Comparison of ENCODE assay signal across 27 mouse cellular contexts in genomic region chr15:19869041-19869440, GRCm38 (mm10).
DNase-seq lines count a peak whose midpoint lies in the region; ATAC-seq and TF ChIP-seq lines count a peak whose summit lies in the region.
"Had no signal": no experiment of that assay in that cellular context is flagged by ENCODE, and none has a peak within 500 bp of the region (broad histone marks: within the 10 kb centered on the region; RNA-seq: fewer than 3 reads in every experiment).

No protein-coding gene starts in this region.

- 94% methylated on average over 1 of the region's 1 CpGs for WGBS in forebrain, embryonic 15.5 days

- TF ChIP-seq CTCF in C2C12 (IDR thresholded peaks at IDR 0.05; ENCODE audit: control insufficient read depth, insufficient read depth, insufficient read length) (no peak), MEL (IDR thresholded peaks at IDR 0.05 in 2 of 3, conservative IDR thresholded peaks at IDR 0.05 in 1 of 3; ENCODE audit: control insufficient read depth in 1 of 3, insufficient read depth in 1 of 3, low read depth in 2 of 3, low read length in 3 of 3, poor library complexity in 1 of 3, severe bottlenecking in 1 of 3) (no peak)

- no peak overlapping the region for H3K9ac ChIP-seq in MEL (ENCODE audit: control insufficient read depth, low read depth, low read length, poor library complexity, severe bottlenecking)
- H3K9ac ChIP-seq in forebrain, embryonic 15.5 days (replicated peaks) = no peak overlapping the region
- H3K9ac ChIP-seq: embryonic facial prominence, embryonic 13.5 days; forebrain, embryonic 12.5 days; hindbrain, embryonic 12.5 days; hindbrain, embryonic 15.5 days had no signal

- no peak for TF ChIP-seq RAD21 in MEL (IDR thresholded peaks at IDR 0.05; ENCODE audit: low read depth, low read length)

- no peaks in the 10 kb centered on the region for H3K4me1 ChIP-seq in MEL (ENCODE audit: control insufficient read depth in 1 of 2, insufficient read depth in 2 of 2, low read length in 2 of 2)
- no peaks in the 10 kb centered on the region for H3K4me1 ChIP-seq in forebrain, embryonic 15.5 days
- H3K4me1 ChIP-seq: embryonic facial prominence, embryonic 10.5 days; embryonic facial prominence, embryonic 13.5 days; forebrain, embryonic 12.5 days; hindbrain, embryonic 12.5 days; hindbrain, embryonic 15.5 days had no signal

- TF ChIP-seq POLR2A in MEL (IDR thresholded peaks at IDR 0.05; ENCODE audit: control insufficient read depth in 1 of 2, insufficient read depth in 1 of 2, low read depth in 1 of 2, low read length in 2 of 2, poor library complexity in 1 of 2) = no peak

- ATAC-seq in megakaryocyte, adult 5-6 weeks (ENCODE audit: poor library complexity, severe bottlenecking) = peak; percentile 51
- ATAC-seq in forebrain, embryonic 15.5 days (replicated peaks) = no peak
- ATAC-seq: forebrain, embryonic 16.5 days; Patski had no signal

- H3K4me2 ChIP-seq in forebrain, embryonic 15.5 days (replicated peaks) = no peak overlapping the region
- H3K4me2 ChIP-seq: embryonic facial prominence, embryonic 13.5 days; forebrain, embryonic 12.5 days; heart, embryonic 11.5 days; hindbrain, embryonic 12.5 days; hindbrain, embryonic 15.5 days had no signal

- peak; percentile 4 for DNase-seq in 3134 (ENCODE audit: extremely low read depth, insufficient read length, low spot score)
- peak; percentile 23 for DNase-seq in MEL (ENCODE audit: low read depth, low spot score)
- no peak for DNase-seq in layer of hippocampus, postnatal 14 days (ENCODE audit: low spot score in 2 of 2)
- no peak for DNase-seq in layer of hippocampus, adult 8-10 months (ENCODE audit: low spot score in 2 of 2)
- DNase-seq in c-Kit-positive CD71-positive TER-119-positive erythroid progenitor cells, embryonic 14.5 days (ENCODE audit: low spot score) = no peak
- DNase-seq: adrenal gland, postnatal 10 days; adrenal gland, postnatal 36 days; cerebellum, adult 11 months; cerebellum, adult 2 months; cerebellum, adult 9-11 months; cerebellum, postnatal 25 days; embryo, embryonic 11 days; gastrocnemius, postnatal 10 days; gastrocnemius, postnatal 36 days; heart, adult 11 months had no signal

- no peak overlapping the region for H3K4me3 ChIP-seq in C2C12 (ENCODE audit: insufficient read depth, poor library complexity, severe bottlenecking)
- H3K4me3 ChIP-seq in MEL (ENCODE audit: control insufficient read depth in 1 of 2, insufficient read depth in 1 of 2, low read depth in 2 of 2, low read length in 2 of 2) = no peak overlapping the region
- no peak overlapping the region for H3K4me3 ChIP-seq in forebrain, embryonic 15.5 days
- H3K4me3 ChIP-seq: embryonic facial prominence, embryonic 10.5 days; embryonic facial prominence, embryonic 13.5 days; erythroblast, embryonic 14.5 days; forebrain, embryonic 12.5 days; hindbrain, embryonic 12.5 days; hindbrain, embryonic 15.5 days had no signal

- no peaks in the 10 kb centered on the region for H3K9me3 ChIP-seq in MEL (replicated peaks; ENCODE audit: insufficient read depth, low read length)
- H3K9me3 ChIP-seq in forebrain, embryonic 15.5 days = no peaks in the 10 kb centered on the region
- H3K9me3 ChIP-seq: embryonic facial prominence, embryonic 10.5 days; embryonic facial prominence, embryonic 13.5 days; forebrain, embryonic 12.5 days; hindbrain, embryonic 12.5 days; hindbrain, embryonic 15.5 days had no signal

- no peak overlapping the region for H3K27ac ChIP-seq in MEL (ENCODE audit: control insufficient read depth, low read depth, low read length)
- H3K27ac ChIP-seq in forebrain, embryonic 15.5 days (replicated peaks) = no peak overlapping the region
- H3K27ac ChIP-seq: embryonic facial prominence, embryonic 10.5 days; embryonic facial prominence, embryonic 13.5 days; forebrain, embryonic 12.5 days; hindbrain, embryonic 12.5 days; hindbrain, embryonic 15.5 days had no signal

- no peak overlapping the region for H3ac ChIP-seq in C2C12 (ENCODE audit: control insufficient read depth, insufficient read length, low read depth)

- no peaks in the 10 kb centered on the region for H3K79me2 ChIP-seq in C2C12 (ENCODE audit: control insufficient read depth, insufficient read depth)
- H3K79me2 ChIP-seq in MEL (ENCODE audit: control insufficient read depth, insufficient read depth, low read length, poor library complexity) = no peaks in the 10 kb centered on the region

- H3K36me3 ChIP-seq in C2C12 (ENCODE audit: control insufficient read depth, insufficient read depth) (no peaks in the 10 kb centered on the region), MEL (ENCODE audit: control insufficient read depth in 1 of 2, insufficient read depth in 2 of 2, low read length in 2 of 2) (no peaks in the 10 kb centered on the region)
- no peaks in the 10 kb centered on the region for H3K36me3 ChIP-seq in forebrain, embryonic 15.5 days
- H3K36me3 ChIP-seq: embryonic facial prominence, embryonic 10.5 days; embryonic facial prominence, embryonic 13.5 days; forebrain, embryonic 12.5 days; hindbrain, embryonic 12.5 days; hindbrain, embryonic 15.5 days had no signal

- H3K27me3 ChIP-seq in C2C12 (ENCODE audit: control insufficient read depth, insufficient read depth, insufficient read length) (no peaks in the 10 kb centered on the region), MEL (ENCODE audit: control insufficient read depth in 1 of 2, insufficient read depth in 2 of 2, low read length in 2 of 2) (no peaks in the 10 kb centered on the region)
- no peaks in the 10 kb centered on the region for H3K27me3 ChIP-seq in forebrain, embryonic 15.5 days
- H3K27me3 ChIP-seq: embryonic facial prominence, embryonic 13.5 days; forebrain, embryonic 12.5 days; hindbrain, embryonic 12.5 days; hindbrain, embryonic 15.5 days; Patski had no signal

- no peak for TF ChIP-seq EP300 in MEL (IDR thresholded peaks at IDR 0.05; ENCODE audit: low read depth in 1 of 2, low read length in 2 of 2)

- H3K79me3 ChIP-seq in C2C12 (ENCODE audit: low read depth) = no peaks in the 10 kb centered on the region

TF ChIP-seq in C2C12, 6 proteins besides CTCF, POLR2A, EP300 and RAD21:
- no peak for TF ChIP-seq USF1 (IDR thresholded peaks at IDR 0.05; ENCODE audit: low read depth)
- peak; percentile 11 for TF ChIP-seq MYOD1 (IDR thresholded peaks at IDR 0.05; ENCODE audit: control insufficient read depth, insufficient read length, low read depth)

TF ChIP-seq in MEL, 35 proteins besides CTCF, POLR2A, EP300 and RAD21:
- TF ChIP-seq SMC3 (IDR thresholded peaks at IDR 0.05; ENCODE audit: low read depth, low read length) (no peak), ELF1 (IDR thresholded peaks at IDR 0.05; ENCODE audit: low read depth, low read length) (no peak), CHD1 (IDR thresholded peaks at IDR 0.05; ENCODE audit: low read depth, low read length) (no peak)

Comparison
In these comparisons a context has a peak if more than half of its experiments do, and no peak if none do; other contexts are left out.
1. DNase-seq: peak in 3134 (single experiment) and MEL (single experiment); none in layer of hippocampus, postnatal 14 days (0 of 2), layer of hippocampus, adult 8-10 months (0 of 2) and c-Kit-positive CD71-positive TER-119-positive erythroid progenitor cells, embryonic 14.5 days (single experiment).